Mouse (Mus musculus): ENCODE data around the gene Pkn1.

Pkn1 gene

GRCm38 (mm10) chr8:83723447-83724083 is 24.6 kb upstream of the Pkn1 start:
- DNase-seq (ENCODE audit: low read depth) = peak; percentile 25

GRCm38 (mm10) chr8:83722631-83723030 is 23.7 kb upstream of the Pkn1 start:
- DNase-seq (ENCODE audit: low read depth) = peak; percentile 15

GRCm38 (mm10) chr8:83721405-83722025 is 22.5 kb upstream of the Pkn1 start:
- peak; percentile 32 for DNase-seq (ENCODE audit: low read depth)

- DNase-seq (ENCODE audit: low read depth) = peak; percentile 13
These were observed 20.7 kb upstream of the Pkn1 start for GRCm38 (mm10) chr8:83719693-83720092.

- peak; percentile 9 for DNase-seq (ENCODE audit: low read depth)
These were observed 20.1 kb upstream of the Pkn1 start for GRCm38 (mm10) chr8:83719048-83719447.

GRCm38 (mm10) chr8:83716563-83716962 is 17.6 kb upstream of the Pkn1 start:
- peak; percentile 18 for DNase-seq (ENCODE audit: low read depth)

GRCm38 (mm10) chr8:83715771-83716170 is 16.8 kb upstream of the Pkn1 start:
- no peak for DNase-seq (ENCODE audit: low read depth)

GRCm38 (mm10) chr8:83715031-83715690 is 16.2 kb upstream of the Pkn1 start, which contains the start of gene Ddx39:
Gene Ddx39 (plus strand): TSS chr8:83715177.
- DNase-seq (ENCODE audit: low read depth) = peak; percentile 99

GRCm38 (mm10) chr8:83714676-83715030 is 15.7 kb upstream of the Pkn1 start:
- no peak for DNase-seq (ENCODE audit: low read depth)

- no peak for DNase-seq (ENCODE audit: low read depth)
These were observed 8.6 kb upstream of the Pkn1 start for GRCm38 (mm10) chr8:83707554-83707953.

- no peak for DNase-seq (ENCODE audit: low read depth)
These were observed 7.4 kb upstream of the Pkn1 start for GRCm38 (mm10) chr8:83706411-83706810.

GRCm38 (mm10) chr8:83703426-83703825 is 4.4 kb upstream of the Pkn1 start:
- DNase-seq (ENCODE audit: low read depth) = no peak

- no peak for DNase-seq (ENCODE audit: low read depth)
These were observed 1.6 kb upstream of the Pkn1 start for GRCm38 (mm10) chr8:83700423-83701085.

GRCm38 (mm10) chr8:83699566-83699965 is 587 bp upstream of the Pkn1 start:
- peak; percentile 72 for DNase-seq (ENCODE audit: low read depth)

- DNase-seq (ENCODE audit: low read depth) = peak; percentile 84
These were observed 703 bp downstream of the Pkn1 start for GRCm38 (mm10) chr8:83698291-83698660.

GRCm38 (mm10) chr8:83697374-83698220 is 1.4 kb downstream of the Pkn1 start:
- DNase-seq (ENCODE audit: low read depth) = no peak

GRCm38 (mm10) chr8:83695351-83696106 is 3.5 kb downstream of the Pkn1 start:
- DNase-seq (ENCODE audit: low read depth) = peak; percentile 73

GRCm38 (mm10) chr8:83694369-83695160 is 4.4 kb downstream of the Pkn1 start:
- no peak for DNase-seq (ENCODE audit: low read depth)

GRCm38 (mm10) chr8:83693609-83694236 is 5.3 kb downstream of the Pkn1 start:
- DNase-seq (ENCODE audit: low read depth) = peak; percentile 33

- no peak for DNase-seq (ENCODE audit: low read depth)
These were observed 9.7 kb downstream of the Pkn1 start for GRCm38 (mm10) chr8:83689264-83689663.
